Mouse (Mus musculus): ENCODE data around the gene Ndufs7. TPM values are rescaled to one million over a fixed set of nuclear protein-coding genes. Genes with fewer than 3 reads are reported as not detected.

Ndufs7 gene
- polyA plus RNA-seq, 1 experiment from 2014 or later: 272 TPM

GRCm38 (mm10) chr10:80301256-80302081, 52.5 kb downstream of the Ndufs7 start:
- Histone ChIP-seq H3K27ac (ENCODE audit: low read length) (peak overlapping the region; percentile 94), H3K4me1 (replicated peaks; ENCODE audit: control insufficient read depth, insufficient read depth, low read length) (peaks cover 72% of the 10 kb centered on the region), H3K9me3 (ENCODE audit: control insufficient read depth, low read length) (no peaks in the 10 kb centered on the region), H3K4me2 (ENCODE audit: low read length) (peak overlapping the region; percentile 90), H3K9ac (replicated peaks; ENCODE audit: low read depth, low read length) (peak overlapping the region; percentile 89), H3K27me3 (replicated peaks; ENCODE audit: control insufficient read depth, insufficient read depth, low read length) (no peaks in the 10 kb centered on the region), H3K36me3 (ENCODE audit: control insufficient read depth, insufficient read depth) (peaks cover 22% of the 10 kb centered on the region), H3K4me3 (replicated peaks; ENCODE audit: low read length) (peak overlapping the region; percentile 57)
- 66% methylated on average over 10 of the region's 10 CpGs for WGBS
- ATAC-seq: no peak

- 66% methylated on average over 5 of the region's 5 CpGs for WGBS
- Histone ChIP-seq H3K9ac (replicated peaks; ENCODE audit: low read depth, low read length) (peak overlapping the region; percentile 89), H3K4me1 (replicated peaks; ENCODE audit: control insufficient read depth, insufficient read depth, low read length) (peaks cover 69% of the 10 kb centered on the region), H3K9me3 (ENCODE audit: control insufficient read depth, low read length) (no peaks in the 10 kb centered on the region), H3K36me3 (ENCODE audit: control insufficient read depth, insufficient read depth) (peaks cover 28% of the 10 kb centered on the region), H3K4me2 (ENCODE audit: low read length) (peak overlapping the region; percentile 90), H3K27ac (ENCODE audit: low read length) (peak overlapping the region; percentile 94; the same call in 1 of the 2 replicates), H3K27me3 (replicated peaks; ENCODE audit: control insufficient read depth, insufficient read depth, low read length) (no peaks in the 10 kb centered on the region), H3K4me3 (replicated peaks; ENCODE audit: low read length) (peak overlapping the region; percentile 57)
- ATAC-seq: no peak
These were observed 53.1 kb downstream of the Ndufs7 start for GRCm38 (mm10) chr10:80302082-80302355.

- no peak for ATAC-seq
- Histone ChIP-seq H3K36me3 (ENCODE audit: control insufficient read depth, insufficient read depth) (peaks cover 32% of the 10 kb centered on the region), H3K4me3 (replicated peaks; ENCODE audit: low read length) (peak overlapping the region; percentile 57), H3K9me3 (ENCODE audit: control insufficient read depth, low read length) (no peaks in the 10 kb centered on the region), H3K4me2 (ENCODE audit: low read length) (peak overlapping the region; percentile 90), H3K27ac (ENCODE audit: low read length) (0 out of 2 replicates have a peak overlapping the region, but pooled peaks have one; percentile 10), H3K27me3 (replicated peaks; ENCODE audit: control insufficient read depth, insufficient read depth, low read length) (no peaks in the 10 kb centered on the region), H3K4me1 (replicated peaks; ENCODE audit: control insufficient read depth, insufficient read depth, low read length) (peaks cover 65% of the 10 kb centered on the region), H3K9ac (replicated peaks; ENCODE audit: low read depth, low read length) (peak overlapping the region; percentile 89)
- 16% methylated on average over 9 of the region's 9 CpGs for WGBS
These were observed 53.6 kb downstream of the Ndufs7 start for GRCm38 (mm10) chr10:80302471-80302881.

- WGBS: 44% methylated on average over 12 of the region's 12 CpGs
These were observed 55.5 kb downstream of the Ndufs7 start for GRCm38 (mm10) chr10:80304458-80304857.

GRCm38 (mm10) chr10:80304862-80305261, 55.9 kb downstream of the Ndufs7 start:
- no peak overlapping the region for H3K9ac ChIP-seq (replicated peaks; ENCODE audit: low read depth, low read length)
- H3K9me3 ChIP-seq (ENCODE audit: control insufficient read depth, low read length): no peaks in the 10 kb centered on the region
- H3K4me3 ChIP-seq (replicated peaks; ENCODE audit: low read length): no peak overlapping the region
- peak overlapping the region; percentile 24; the same call in 1 of the 2 replicates for H3K4me2 ChIP-seq (ENCODE audit: low read length)
- H3K27me3 ChIP-seq (replicated peaks; ENCODE audit: control insufficient read depth, insufficient read depth, low read length): no peaks in the 10 kb centered on the region
- ATAC-seq: no peak
- peaks cover 52% of the 10 kb centered on the region for H3K4me1 ChIP-seq (replicated peaks; ENCODE audit: control insufficient read depth, insufficient read depth, low read length)
- H3K36me3 ChIP-seq (ENCODE audit: control insufficient read depth, insufficient read depth): peaks cover 53% of the 10 kb centered on the region
- WGBS: 36% methylated on average over 25 of the region's 25 CpGs
- H3K27ac ChIP-seq (ENCODE audit: low read length): no peak overlapping the region

More at GRCm38 (mm10) chr10:80304458-80304857, 55.5 kb downstream of the Ndufs7 start:
- H3K4me2 ChIP-seq (ENCODE audit: low read length): peak overlapping the region; percentile 24; the same call in 1 of the 2 replicates
- H3K27me3 ChIP-seq (replicated peaks; ENCODE audit: control insufficient read depth, insufficient read depth, low read length): no peaks in the 10 kb centered on the region
- no peak overlapping the region for H3K9ac ChIP-seq (replicated peaks; ENCODE audit: low read depth, low read length)
- H3K27ac ChIP-seq (ENCODE audit: low read length): no peak overlapping the region
- no peak overlapping the region for H3K4me3 ChIP-seq (replicated peaks; ENCODE audit: low read length)
- peaks cover 52% of the 10 kb centered on the region for H3K36me3 ChIP-seq (ENCODE audit: control insufficient read depth, insufficient read depth)
- ATAC-seq: no peak
- peaks cover 53% of the 10 kb centered on the region for H3K4me1 ChIP-seq (replicated peaks; ENCODE audit: control insufficient read depth, insufficient read depth, low read length)
- H3K9me3 ChIP-seq (ENCODE audit: control insufficient read depth, low read length): no peaks in the 10 kb centered on the region

Small RNA genes lying within 50 kb of the gene (microRNA-seq; reads per million reads assigned to microRNA genes)
- 1.2 reads per million for gene Mir6911

Other genes with a start within 250 kb of the Ndufs7 start
- 1.2 and 1.8 TPM in 2 replicates for gene Arhgap45, start 232.5 kb upstream of the Ndufs7 start, polyA plus RNA-seq (2015; fragmentation: Nextera tagmentation; extraction: Ambion mirVana)
- gene Polr2e, start 209.3 kb upstream of the Ndufs7 start, polyA plus RNA-seq (2015; fragmentation: Nextera tagmentation; extraction: Ambion mirVana): 173 and 178 TPM in 2 replicates
- gene Gpx4, start 202.0 kb upstream of the Ndufs7 start, polyA plus RNA-seq (2015; fragmentation: Nextera tagmentation; extraction: Ambion mirVana): 443 and 475 TPM in 2 replicates
- 13.1 and 14.9 TPM in 2 replicates for gene Sbno2, start 143.6 kb upstream of the Ndufs7 start, polyA plus RNA-seq (2015; fragmentation: Nextera tagmentation; extraction: Ambion mirVana)
- 18.0 and 19.7 TPM in 2 replicates for gene Stk11, start 133.3 kb upstream of the Ndufs7 start, polyA plus RNA-seq (2015; fragmentation: Nextera tagmentation; extraction: Ambion mirVana)
- 404 and 433 TPM in 2 replicates for gene Atp5d, start 110.5 kb upstream of the Ndufs7 start, polyA plus RNA-seq (2015; fragmentation: Nextera tagmentation; extraction: Ambion mirVana)
- 33.0 and 44.5 TPM in 2 replicates for gene Cbarp, start 108.3 kb upstream of the Ndufs7 start, polyA plus RNA-seq (2015; fragmentation: Nextera tagmentation; extraction: Ambion mirVana)
- 26.5 and 30.9 TPM in 2 replicates for gene Midn, start 100.8 kb upstream of the Ndufs7 start, polyA plus RNA-seq (2015; fragmentation: Nextera tagmentation; extraction: Ambion mirVana)
- gene Cirbp, start 83.1 kb upstream of the Ndufs7 start, polyA plus RNA-seq (2015; fragmentation: Nextera tagmentation; extraction: Ambion mirVana): 318 and 335 TPM in 2 replicates
- gene 1600002K03Rik, start 76.2 kb upstream of the Ndufs7 start, polyA plus RNA-seq (2015; fragmentation: Nextera tagmentation; extraction: Ambion mirVana): 8.5 and 10.6 TPM in 2 replicates
- gene Efna2, start 69.6 kb upstream of the Ndufs7 start, polyA plus RNA-seq (2015; fragmentation: Nextera tagmentation; extraction: Ambion mirVana): 24.8 and 25.4 TPM in 2 replicates
- gene Mum1, start 22.7 kb upstream of the Ndufs7 start, polyA plus RNA-seq (2015; fragmentation: Nextera tagmentation; extraction: Ambion mirVana): 49.0 and 55.4 TPM in 2 replicates
- 22.7 and 24.6 TPM in 2 replicates for gene Gamt, start 11.9 kb downstream of the Ndufs7 start, polyA plus RNA-seq (2015; fragmentation: Nextera tagmentation; extraction: Ambion mirVana)
- 61.3 and 61.8 TPM in 2 replicates for gene Dazap1, start 12.4 kb downstream of the Ndufs7 start, polyA plus RNA-seq (2015; fragmentation: Nextera tagmentation; extraction: Ambion mirVana)
- 531 and 538 TPM in 2 replicates for gene Rps15, start 43.3 kb downstream of the Ndufs7 start, polyA plus RNA-seq (2015; fragmentation: Nextera tagmentation; extraction: Ambion mirVana)
- gene Apc2, start 46.9 kb downstream of the Ndufs7 start, polyA plus RNA-seq (2015; fragmentation: Nextera tagmentation; extraction: Ambion mirVana): 222 and 234 TPM in 2 replicates
- gene 2310011J03Rik, start 71.4 kb downstream of the Ndufs7 start, polyA plus RNA-seq (2015; fragmentation: Nextera tagmentation; extraction: Ambion mirVana): 32.5 and 34.2 TPM in 2 replicates
- 3.1 and 3.9 TPM in 2 replicates for gene Pcsk4, start 80.4 kb downstream of the Ndufs7 start, polyA plus RNA-seq (2015; fragmentation: Nextera tagmentation; extraction: Ambion mirVana)
- 2.2 and 3.2 TPM in 2 replicates for gene Reep6, start 80.8 kb downstream of the Ndufs7 start, polyA plus RNA-seq (2015; fragmentation: Nextera tagmentation; extraction: Ambion mirVana)
- gene Adamtsl5, start 99.3 kb downstream of the Ndufs7 start, polyA plus RNA-seq (2015; fragmentation: Nextera tagmentation; extraction: Ambion mirVana): 0.51 and 0.66 TPM in 2 replicates
- gene Plk5, start 107.3 kb downstream of the Ndufs7 start, polyA plus RNA-seq (2015; fragmentation: Nextera tagmentation; extraction: Ambion mirVana): 2.2 and 4.5 TPM in 2 replicates
- 16.3 TPM in 2 replicates for gene Mex3d, start 138.5 kb downstream of the Ndufs7 start, polyA plus RNA-seq (2015; fragmentation: Nextera tagmentation; extraction: Ambion mirVana)
- gene Mbd3, start 150.4 kb downstream of the Ndufs7 start, polyA plus RNA-seq (2015; fragmentation: Nextera tagmentation; extraction: Ambion mirVana): 247 and 256 TPM in 2 replicates
- gene Uqcr11, start 157.7 kb downstream of the Ndufs7 start, polyA plus RNA-seq (2015; fragmentation: Nextera tagmentation; extraction: Ambion mirVana): 455 and 522 TPM in 2 replicates
- 63.7 and 74.6 TPM in 2 replicates for gene Tcf3, start 184.5 kb downstream of the Ndufs7 start, polyA plus RNA-seq (2015; fragmentation: Nextera tagmentation; extraction: Ambion mirVana)
- gene Onecut3, start 245.7 kb downstream of the Ndufs7 start, polyA plus RNA-seq (2015; fragmentation: Nextera tagmentation; extraction: Ambion mirVana): 0.07 and 0.46 TPM in 2 replicates